Mouse (Mus musculus): ENCODE measurements around the gene Mtx1. TPM values are rescaled to one million over a fixed set of nuclear protein-coding genes. Genes with fewer than 3 reads are reported as not detected.

Gene Mtx1
- polyA plus RNA-seq, 1 experiment from 2014 or later = 182 TPM

- ATAC-seq (ENCODE audit: insufficient number of reproducible peaks, insufficient read depth, low FRiP score, low read depth) = no peak
- Histone ChIP-seq H3K9ac (replicated peaks; ENCODE audit: low read depth, low read length) (no peak overlapping the region), H3K27ac (ENCODE audit: low read length) (no peak overlapping the region), H3K4me1 (ENCODE audit: control insufficient read depth, insufficient read depth, low read length) (no peaks in the 10 kb centered on the region), H3K36me3 (ENCODE audit: control insufficient read depth, insufficient read depth, low read length) (no peaks in the 10 kb centered on the region), H3K4me2 (replicated peaks; ENCODE audit: low read depth, low read length) (no peak overlapping the region), H3K4me3 (ENCODE audit: low read depth, low read length) (no peak overlapping the region), H3K27me3 (ENCODE audit: control insufficient read depth, insufficient read depth, low read length) (no peaks in the 10 kb centered on the region), H3K9me3 (ENCODE audit: control insufficient read depth, low read depth, low read length) (no peaks in the 10 kb centered on the region)
- 44% methylated on average over 3 of the region's 3 CpGs for WGBS
Observed at GRCm38 (mm10) chr3:89260211-89260610, 33.3 kb upstream of the Mtx1 start.

- ATAC-seq (ENCODE audit: insufficient number of reproducible peaks, insufficient read depth, low FRiP score, low read depth) = no peak
- Histone ChIP-seq H3K27ac (ENCODE audit: low read length) (no peak within 1 kb of the TSS), H3K4me1 (ENCODE audit: control insufficient read depth, insufficient read depth, low read length) (no peaks in the 10 kb centered on the region), H3K27me3 (ENCODE audit: control insufficient read depth, insufficient read depth, low read length) (no peaks in the 10 kb centered on the region), H3K4me3 (ENCODE audit: low read depth, low read length) (no peak within 1 kb of the TSS), H3K9me3 (ENCODE audit: control insufficient read depth, low read depth, low read length) (no peaks in the 10 kb centered on the region), H3K9ac (replicated peaks; ENCODE audit: low read depth, low read length) (no peak within 1 kb of the TSS), H3K36me3 (ENCODE audit: control insufficient read depth, insufficient read depth, low read length) (no peaks in the 10 kb centered on the region), H3K4me2 (replicated peaks; ENCODE audit: low read depth, low read length) (no peak within 1 kb of the TSS)
- WGBS = 49% methylated on average over 7 of the region's 7 CpGs
Observed at GRCm38 (mm10) chr3:89259076-89259475, 32.2 kb upstream of the Mtx1 start, which contains the start of gene Dpm3. Gene Dpm3 (plus strand): TSS chr3:89259358.

GRCm38 (mm10) chr3:89256177-89256576, 29.3 kb upstream of the Mtx1 start:
- Histone ChIP-seq H3K9ac (replicated peaks; ENCODE audit: low read depth, low read length) (no peak overlapping the region), H3K4me1 (ENCODE audit: control insufficient read depth, insufficient read depth, low read length) (peaks cover 9% of the 10 kb centered on the region; the same call in 1 of the 2 replicates), H3K27me3 (ENCODE audit: control insufficient read depth, insufficient read depth, low read length) (no peaks in the 10 kb centered on the region), H3K4me3 (ENCODE audit: low read depth, low read length) (no peak overlapping the region), H3K27ac (ENCODE audit: low read length) (no peak overlapping the region), H3K9me3 (ENCODE audit: control insufficient read depth, low read depth, low read length) (no peaks in the 10 kb centered on the region), H3K4me2 (replicated peaks; ENCODE audit: low read depth, low read length) (no peak overlapping the region), H3K36me3 (ENCODE audit: control insufficient read depth, insufficient read depth, low read length) (no peaks in the 10 kb centered on the region)
- WGBS = 82% methylated on average over 5 of the region's 5 CpGs
- ATAC-seq (ENCODE audit: insufficient number of reproducible peaks, insufficient read depth, low FRiP score, low read depth) = no peak

GRCm38 (mm10) chr3:89254994-89255393, 28.1 kb upstream of the Mtx1 start:
- no peak overlapping the region for H3K27ac ChIP-seq (ENCODE audit: low read length)
- WGBS = 85% methylated on average over 5 of the region's 5 CpGs
- no peak overlapping the region for H3K4me3 ChIP-seq (ENCODE audit: low read depth, low read length)
- H3K4me2 ChIP-seq (replicated peaks; ENCODE audit: low read depth, low read length) = no peak overlapping the region
- H3K4me1 ChIP-seq (ENCODE audit: control insufficient read depth, insufficient read depth, low read length) = peaks cover 10% of the 10 kb centered on the region; the same call in 1 of the 2 replicates
- no peaks in the 10 kb centered on the region for H3K36me3 ChIP-seq (ENCODE audit: control insufficient read depth, insufficient read depth, low read length)
- no peak for ATAC-seq (ENCODE audit: insufficient number of reproducible peaks, insufficient read depth, low FRiP score, low read depth)
- no peaks in the 10 kb centered on the region for H3K9me3 ChIP-seq (ENCODE audit: control insufficient read depth, low read depth, low read length)
- no peak overlapping the region for H3K9ac ChIP-seq (replicated peaks; ENCODE audit: low read depth, low read length)
- H3K27me3 ChIP-seq (ENCODE audit: control insufficient read depth, insufficient read depth, low read length) = no peaks in the 10 kb centered on the region

GRCm38 (mm10) chr3:89251365-89251895, 24.5 kb upstream of the Mtx1 start:
- H3K27ac ChIP-seq (ENCODE audit: low read length) = 0 out of 2 replicates have a peak overlapping the region, but pooled peaks have one; percentile 0
- peaks cover 10% of the 10 kb centered on the region; the same call in 1 of the 2 replicates for H3K4me1 ChIP-seq (ENCODE audit: control insufficient read depth, insufficient read depth, low read length)
- 7% methylated on average over 17 of the region's 17 CpGs for WGBS
- H3K27me3 ChIP-seq (ENCODE audit: control insufficient read depth, insufficient read depth, low read length) = no peaks in the 10 kb centered on the region
- ATAC-seq (ENCODE audit: insufficient number of reproducible peaks, insufficient read depth, low FRiP score, low read depth) = no peak
- H3K9me3 ChIP-seq (ENCODE audit: control insufficient read depth, low read depth, low read length) = no peaks in the 10 kb centered on the region
- no peak overlapping the region for H3K4me3 ChIP-seq (ENCODE audit: low read depth, low read length)
- H3K36me3 ChIP-seq (ENCODE audit: control insufficient read depth, insufficient read depth, low read length) = peaks cover 5% of the 10 kb centered on the region; the same call in 1 of the 2 replicates
- H3K9ac ChIP-seq (replicated peaks; ENCODE audit: low read depth, low read length) = no peak overlapping the region
- 0 out of 2 replicates have a peak overlapping the region, but pooled peaks have one; percentile 8 for H3K4me2 ChIP-seq (replicated peaks; ENCODE audit: low read depth, low read length)

- H3K9ac ChIP-seq (replicated peaks; ENCODE audit: low read depth, low read length) = no peak overlapping the region
- 16% methylated on average over 7 of the region's 7 CpGs for WGBS
- no peak; the same call in 1 of the 2 replicates for ATAC-seq (ENCODE audit: insufficient number of reproducible peaks, insufficient read depth, low FRiP score, low read depth)
- H3K36me3 ChIP-seq (ENCODE audit: control insufficient read depth, insufficient read depth, low read length) = peaks cover 5% of the 10 kb centered on the region; the same call in 1 of the 2 replicates
- peaks cover 12% of the 10 kb centered on the region for H3K4me1 ChIP-seq (ENCODE audit: control insufficient read depth, insufficient read depth, low read length)
- H3K9me3 ChIP-seq (ENCODE audit: control insufficient read depth, low read depth, low read length) = no peaks in the 10 kb centered on the region
- no peaks in the 10 kb centered on the region for H3K27me3 ChIP-seq (ENCODE audit: control insufficient read depth, insufficient read depth, low read length)
- no peak overlapping the region for H3K4me3 ChIP-seq (ENCODE audit: low read depth, low read length)
- no peak overlapping the region for H3K4me2 ChIP-seq (replicated peaks; ENCODE audit: low read depth, low read length)
- no peak overlapping the region for H3K27ac ChIP-seq (ENCODE audit: low read length)
Observed at GRCm38 (mm10) chr3:89250435-89251040, 23.6 kb upstream of the Mtx1 start.

GRCm38 (mm10) chr3:89247466-89247865, 20.6 kb upstream of the Mtx1 start:
- H3K36me3 ChIP-seq (ENCODE audit: control insufficient read depth, insufficient read depth, low read length) = peaks cover 5% of the 10 kb centered on the region; the same call in 1 of the 2 replicates
- H3K9me3 ChIP-seq (ENCODE audit: control insufficient read depth, low read depth, low read length) = no peaks in the 10 kb centered on the region
- WGBS = 92% methylated on average over 4 of the region's 4 CpGs
- peak overlapping the region; percentile 79 for H3K4me2 ChIP-seq (replicated peaks; ENCODE audit: low read depth, low read length)
- H3K27me3 ChIP-seq (ENCODE audit: control insufficient read depth, insufficient read depth, low read length) = no peaks in the 10 kb centered on the region
- H3K27ac ChIP-seq (ENCODE audit: low read length) = no peak overlapping the region
- peak overlapping the region; percentile 71; the same call in 1 of the 2 replicates for H3K4me3 ChIP-seq (ENCODE audit: low read depth, low read length)
- H3K9ac ChIP-seq (replicated peaks; ENCODE audit: low read depth, low read length) = peak overlapping the region; percentile 72; the same call in 1 of the 2 replicates
- no peak for ATAC-seq (ENCODE audit: insufficient number of reproducible peaks, insufficient read depth, low FRiP score, low read depth)
- H3K4me1 ChIP-seq (ENCODE audit: control insufficient read depth, insufficient read depth, low read length) = peaks cover 30% of the 10 kb centered on the region

- ATAC-seq (ENCODE audit: insufficient number of reproducible peaks, insufficient read depth, low FRiP score, low read depth) = peak; percentile 66
- H3K4me3 ChIP-seq (ENCODE audit: low read depth, low read length) = peak within 1 kb of the TSS; percentile 71
- H3K9me3 ChIP-seq (ENCODE audit: control insufficient read depth, low read depth, low read length) = no peaks in the 10 kb centered on the region
- H3K36me3 ChIP-seq (ENCODE audit: control insufficient read depth, insufficient read depth, low read length) = peaks cover 5% of the 10 kb centered on the region; the same call in 1 of the 2 replicates
- H3K27ac ChIP-seq (ENCODE audit: low read length) = peak within 1 kb of the TSS; percentile 61; the same call in 1 of the 2 replicates
- WGBS = under 1% methylated on average over 42 of the region's 42 CpGs
- H3K9ac ChIP-seq (replicated peaks; ENCODE audit: low read depth, low read length) = peak within 1 kb of the TSS; percentile 72
- peaks cover 25% of the 10 kb centered on the region for H3K4me1 ChIP-seq (ENCODE audit: control insufficient read depth, insufficient read depth, low read length)
- no peaks in the 10 kb centered on the region for H3K27me3 ChIP-seq (ENCODE audit: control insufficient read depth, insufficient read depth, low read length)
- peak within 1 kb of the TSS; percentile 79 for H3K4me2 ChIP-seq (replicated peaks; ENCODE audit: low read depth, low read length)
Observed at GRCm38 (mm10) chr3:89246261-89247100, 19.6 kb upstream of the Mtx1 start, which contains the start of gene Trim46. Gene Trim46 (minus strand): TSS chr3:89246309.

Measured in stomach, embryonic 14.5 days (tissue).